Mouse (Mus musculus) hindbrain, embryonic 12.5 days (tissue): Measurements from ENCODE around the gene Trmt11. TPM values are rescaled to one million over a fixed set of nuclear protein-coding genes. Genes with fewer than 3 reads are reported as not detected.
A peak's percentile ranks its signal among the peaks of the same experiment; 100 is the strongest.
"Not testable (repeated sequence)": the region's sequence is repeated elsewhere in the genome, so short reads cannot be mapped to it uniquely, and the experiment has no call there.

Experiments
- ATAC-seq: fragments of 200-750 bp; cut with Nextera tagmentation; 2 replicates; pipeline ENCODE4 v1.8.0; 2017; ENCODE audit warnings: moderate TSS enrichment; ENCODE audit not compliant: low FRiP score
- H3K27ac ChIP-seq: fragments of 300-500 bp; sonication (generic); 2 replicates; pipeline ENCODE4 v1.5.1; 2016; ENCODE audit warnings: mild to moderate bottlenecking
- H3K27me3 ChIP-seq: fragments of 300-500 bp; sonication (generic); 2 replicates; pipeline ENCODE4 v1.6.1; 2016; ENCODE audit warnings: mild to moderate bottlenecking
- H3K36me3 ChIP-seq: fragments of 300-500 bp; sonication (generic); 2 replicates; pipeline ENCODE4 v1.6.1; 2016; ENCODE audit warnings: mild to moderate bottlenecking
- H3K4me1 ChIP-seq: fragments of 300-500 bp; sonication (generic); 2 replicates; pipeline ENCODE4 v1.6.1; 2016
- H3K4me2 ChIP-seq: fragments of 300-500 bp; sonication (generic); replicated peaks from 2 replicates; pipeline ENCODE4 v1.6.1; 2016; ENCODE audit warnings: mild to moderate bottlenecking
- H3K4me3 ChIP-seq: fragments of 300-500 bp; sonication (generic); 2 replicates; pipeline ENCODE4 v1.5.1; 2016; ENCODE audit warnings: mild to moderate bottlenecking
- H3K9ac ChIP-seq: fragments of 300-500 bp; sonication (generic); 2 replicates; pipeline ENCODE4 v1.6.1; 2016; ENCODE audit warnings: mild to moderate bottlenecking, moderate library complexity
- H3K9me3 ChIP-seq: fragments of 300-500 bp; sonication (generic); replicated peaks from 2 replicates; pipeline ENCODE4 v1.6.1; 2016; ENCODE audit warnings: mild to moderate bottlenecking
- WGBS: fragments of 180-500 bp; shearing (Covaris S2); methylation state at CpG from one replicate; pipeline ENCODE4 v1.1.7; 2016; 5-methylcytosine and 5-hydroxymethylcytosine counted together
- polyA plus RNA-seq: library from polyadenylated mRNA; unstranded; fragments of >200 nt; fragmentation: Nextera tagmentation; extraction: Ambion mirVana; gene quantifications from 2 replicates; pipeline ENCODE4 v1.2.1, GENCODE M21; 2016

The Trmt11 gene
- polyA plus RNA-seq = 26.4 and 29.3 TPM in 2 replicates

- peak within 1 kb of the TSS; percentile 79 for H3K4me2 ChIP-seq
- H3K36me3 ChIP-seq = peaks cover 12% of the 10 kb centered on the region
- H3K27ac ChIP-seq = peak within 1 kb of the TSS; percentile 88
- H3K9me3 ChIP-seq = no peaks in the 10 kb centered on the region
- peak within 1 kb of the TSS; percentile 88 for H3K9ac ChIP-seq
- WGBS = under 1% methylated on average over 28 of the region's 28 CpGs
- peaks cover 13% of the 10 kb centered on the region for H3K4me1 ChIP-seq
- ATAC-seq = peak; percentile 96
- H3K27me3 ChIP-seq = no peaks in the 10 kb centered on the region
- H3K4me3 ChIP-seq = peak within 1 kb of the TSS; percentile 88
These were observed at the start of gene Trmt11 for GRCm38 (mm10) chr10:30600542-30600966. TSS of gene Trmt11 (minus strand) at chr10:30600749.

GRCm38 (mm10) chr10:30647681-30648080 lies 47.1 kb upstream of the Trmt11 start:
- no peaks in the 10 kb centered on the region for H3K9me3 ChIP-seq
- 0 out of 2 replicates have a peak, but pooled peaks cover 3% of the 10 kb centered on the region for H3K36me3 ChIP-seq
- H3K4me3 ChIP-seq = no peak overlapping the region
- H3K27me3 ChIP-seq = no peaks in the 10 kb centered on the region
- H3K27ac ChIP-seq = no peak overlapping the region
- WGBS = 43% methylated on average over 2 of the region's 2 CpGs
- H3K4me1 ChIP-seq = no peaks in the 10 kb centered on the region
- H3K9ac ChIP-seq = no peak overlapping the region
- ATAC-seq = no peak
- no peak overlapping the region for H3K4me2 ChIP-seq

GRCm38 (mm10) chr10:30638216-30638615 lies 37.7 kb upstream of the Trmt11 start:
- no peak overlapping the region for H3K4me3 ChIP-seq
- H3K9me3 ChIP-seq = no peaks in the 10 kb centered on the region
- no peak for ATAC-seq
- no peaks in the 10 kb centered on the region for H3K4me1 ChIP-seq
- no peaks in the 10 kb centered on the region for H3K36me3 ChIP-seq
- 78% methylated on average over 3 of the region's 3 CpGs for WGBS
- H3K27ac ChIP-seq = no peak overlapping the region
- H3K4me2 ChIP-seq = no peak overlapping the region
- H3K9ac ChIP-seq = no peak overlapping the region
- no peaks in the 10 kb centered on the region for H3K27me3 ChIP-seq

- H3K4me3 ChIP-seq, H3K4me1 ChIP-seq, H3K27me3 ChIP-seq, H3K27ac ChIP-seq, H3K36me3 ChIP-seq, H3K9ac ChIP-seq, H3K4me2 ChIP-seq, ATAC-seq, H3K9me3 ChIP-seq: not testable (repeated sequence)
- 92% methylated on average over 1 of the region's 1 CpGs for WGBS
These were observed 36.1 kb upstream of the Trmt11 start for GRCm38 (mm10) chr10:30636474-30637154.

GRCm38 (mm10) chr10:30632718-30633117 lies 32.2 kb upstream of the Trmt11 start:
- H3K36me3 ChIP-seq = no peaks in the 10 kb centered on the region
- no peaks in the 10 kb centered on the region for H3K9me3 ChIP-seq
- no peak overlapping the region for H3K9ac ChIP-seq
- no peak overlapping the region for H3K4me3 ChIP-seq
- H3K27ac ChIP-seq = no peak overlapping the region
- no peaks in the 10 kb centered on the region for H3K27me3 ChIP-seq
- no peaks in the 10 kb centered on the region for H3K4me1 ChIP-seq
- WGBS = 95% methylated on average over 1 of the region's 1 CpGs
- no peak for ATAC-seq
- H3K4me2 ChIP-seq = no peak overlapping the region

GRCm38 (mm10) chr10:30629977-30630376 lies 29.4 kb upstream of the Trmt11 start:
- Histone ChIP-seq H3K9me3 (no peaks in the 10 kb centered on the region), H3K27ac (no peak overlapping the region), H3K4me1 (no peaks in the 10 kb centered on the region), H3K9ac (no peak overlapping the region), H3K27me3 (no peaks in the 10 kb centered on the region), H3K36me3 (no peaks in the 10 kb centered on the region), H3K4me3 (no peak overlapping the region), H3K4me2 (no peak overlapping the region)
- no peak for ATAC-seq

- WGBS = 86% methylated on average over 3 of the region's 3 CpGs
- ATAC-seq = no peak
- Histone ChIP-seq H3K27me3 (no peaks in the 10 kb centered on the region), H3K4me2 (no peak within 1 kb of the TSS), H3K27ac (no peak within 1 kb of the TSS), H3K9me3 (no peaks in the 10 kb centered on the region), H3K9ac (no peak within 1 kb of the TSS), H3K4me1 (no peaks in the 10 kb centered on the region), H3K36me3 (no peaks in the 10 kb centered on the region), H3K4me3 (no peak within 1 kb of the TSS)
These were observed 29.0 kb upstream of the Trmt11 start, which contains the start of gene Hint3 for GRCm38 (mm10) chr10:30629513-30629912. TSS of gene Hint3 (minus strand) at chr10:30629632.

GRCm38 (mm10) chr10:30628444-30628843 lies 27.9 kb upstream of the Trmt11 start:
- WGBS = 91% methylated on average over 11 of the region's 11 CpGs
- H3K4me1 ChIP-seq = not testable (repeated sequence)

GRCm38 (mm10) chr10:30627548-30627947 lies 27.0 kb upstream of the Trmt11 start:
- H3K27ac ChIP-seq = no peak overlapping the region
- peaks cover 3% of the 10 kb centered on the region for H3K4me1 ChIP-seq
- H3K4me2 ChIP-seq = no peak overlapping the region
- 28% methylated on average over 1 of the region's 1 CpGs for WGBS
- no peaks in the 10 kb centered on the region for H3K9me3 ChIP-seq
- H3K9ac ChIP-seq = no peak overlapping the region
- no peak overlapping the region for H3K4me3 ChIP-seq
- H3K36me3 ChIP-seq = no peaks in the 10 kb centered on the region
- ATAC-seq = no peak
- no peaks in the 10 kb centered on the region for H3K27me3 ChIP-seq

More at GRCm38 (mm10) chr10:30628444-30628843, 27.9 kb upstream of the Trmt11 start:
- not testable (repeated sequence) for H3K9me3 ChIP-seq, H3K9ac ChIP-seq, H3K27me3 ChIP-seq, H3K4me3 ChIP-seq, H3K36me3 ChIP-seq, ATAC-seq, H3K27ac ChIP-seq, H3K4me2 ChIP-seq

- H3K4me1 ChIP-seq = peaks cover 3% of the 10 kb centered on the region
- H3K36me3 ChIP-seq = no peaks in the 10 kb centered on the region
- H3K4me2 ChIP-seq = no peak overlapping the region
- H3K27me3 ChIP-seq = no peaks in the 10 kb centered on the region
- no peak overlapping the region for H3K4me3 ChIP-seq
- no peak overlapping the region for H3K27ac ChIP-seq
- H3K9ac ChIP-seq = no peak overlapping the region
- ATAC-seq = peak; percentile 70
- H3K9me3 ChIP-seq = no peaks in the 10 kb centered on the region
- 74% methylated on average over 5 of the region's 5 CpGs for WGBS
These were observed 23.8 kb upstream of the Trmt11 start for GRCm38 (mm10) chr10:30624161-30625019.

GRCm38 (mm10) chr10:30622928-30623327 lies 22.4 kb upstream of the Trmt11 start:
- H3K27ac ChIP-seq = no peak overlapping the region
- no peak overlapping the region for H3K4me2 ChIP-seq
- peaks cover 3% of the 10 kb centered on the region for H3K4me1 ChIP-seq
- H3K36me3 ChIP-seq = no peaks in the 10 kb centered on the region
- no peak for ATAC-seq
- H3K9ac ChIP-seq = no peak overlapping the region
- no peak overlapping the region for H3K4me3 ChIP-seq
- H3K9me3 ChIP-seq = no peaks in the 10 kb centered on the region
- no peaks in the 10 kb centered on the region for H3K27me3 ChIP-seq

- 49% methylated on average over 3 of the region's 3 CpGs for WGBS
- H3K36me3 ChIP-seq = no peaks in the 10 kb centered on the region
- peak overlapping the region; percentile 69 for H3K4me3 ChIP-seq
- peaks cover 2% of the 10 kb centered on the region; the same call in 1 of the 2 replicates for H3K4me1 ChIP-seq
- ATAC-seq = 0 out of 2 replicates have a peak, but pooled peaks have one; percentile 0
- H3K9me3 ChIP-seq = no peaks in the 10 kb centered on the region
- H3K27ac ChIP-seq = no peak overlapping the region
- peak overlapping the region; percentile 67; the same call in 1 of the 2 replicates for H3K9ac ChIP-seq
- no peaks in the 10 kb centered on the region for H3K27me3 ChIP-seq
- peak overlapping the region; percentile 69 for H3K4me2 ChIP-seq
These were observed 18.3 kb upstream of the Trmt11 start for GRCm38 (mm10) chr10:30618918-30619210.
